Mouse (Mus musculus): Measurements from ENCODE around the gene Mrps11. TPM values are rescaled to one million over a fixed set of nuclear protein-coding genes. Genes with fewer than 3 reads are reported as not detected.

The Mrps11 gene
- 60.6 and 69.4 TPM in 2 replicates for polyA plus RNA-seq (2012; rRNA removed)

- under 1% methylated on average over 44 of the region's 44 CpGs for WGBS
- H3K4me1 ChIP-seq (ENCODE audit: control insufficient read depth, insufficient read depth, low read length), result no peaks in the 10 kb centered on the region
- H3K27me3 ChIP-seq (replicated peaks; ENCODE audit: control insufficient read depth, insufficient read depth, low read length), result no peaks in the 10 kb centered on the region
- TF ChIP-seq POLR2A (IDR thresholded peaks at IDR 0.05; ENCODE audit: low read depth, low read length), result peak; percentile 9
- TF ChIP-seq CTCF (conservative IDR thresholded peaks at IDR 0.05; ENCODE audit: insufficient read depth, insufficient read length, low read depth, low read length), result no peak
- peak within 1 kb of the TSS; percentile 79 for H3K4me3 ChIP-seq (ENCODE audit: insufficient read depth, low read depth, low read length)
- DNase-seq, result peak; percentile 91
- peak within 1 kb of the TSS; percentile 61 for H3K27ac ChIP-seq (ENCODE audit: insufficient read depth, low read depth, low read length)
- H3K36me3 ChIP-seq (ENCODE audit: control insufficient read depth, insufficient read depth, low read length), result no peaks in the 10 kb centered on the region
Measured at GRCm38 (mm10) chr7:78782639-78783581, at the start of gene Mrps11, which contains the start of gene Mrpl46. Gene Mrps11 (plus strand): TSS chr7:78783119. Gene Mrpl46 (minus strand): TSS chr7:78783531.

- Histone ChIP-seq H3K27me3 (replicated peaks; ENCODE audit: control insufficient read depth, insufficient read depth, low read length) (no peaks in the 10 kb centered on the region), H3K36me3 (ENCODE audit: control insufficient read depth, insufficient read depth, low read length) (no peaks in the 10 kb centered on the region), H3K4me1 (ENCODE audit: control insufficient read depth, insufficient read depth, low read length) (no peaks in the 10 kb centered on the region), H3K4me3 (ENCODE audit: insufficient read depth, low read depth, low read length) (no peak overlapping the region), H3K27ac (ENCODE audit: insufficient read depth, low read depth, low read length) (no peak overlapping the region)
- no peak for DNase-seq
- 93% methylated on average over 6 of the region's 6 CpGs for WGBS
- TF ChIP-seq CTCF (conservative IDR thresholded peaks at IDR 0.05; ENCODE audit: insufficient read depth, insufficient read length, low read depth, low read length) (no peak), POLR2A (IDR thresholded peaks at IDR 0.05; ENCODE audit: low read depth, low read length) (no peak)
Measured at GRCm38 (mm10) chr7:78737196-78737595, 45.7 kb upstream of the Mrps11 start.

GRCm38 (mm10) chr7:78737614-78738210 is 45.2 kb upstream of the Mrps11 start, which contains the start of gene Ntrk3:
Gene Ntrk3 (minus strand): TSS chr7:78738012.
- Histone ChIP-seq H3K27ac (ENCODE audit: insufficient read depth, low read depth, low read length) (no peak within 1 kb of the TSS), H3K36me3 (ENCODE audit: control insufficient read depth, insufficient read depth, low read length) (no peaks in the 10 kb centered on the region), H3K27me3 (replicated peaks; ENCODE audit: control insufficient read depth, insufficient read depth, low read length) (no peaks in the 10 kb centered on the region), H3K4me1 (ENCODE audit: control insufficient read depth, insufficient read depth, low read length) (no peaks in the 10 kb centered on the region), H3K4me3 (ENCODE audit: insufficient read depth, low read depth, low read length) (no peak within 1 kb of the TSS)
- TF ChIP-seq CTCF (conservative IDR thresholded peaks at IDR 0.05; ENCODE audit: insufficient read depth, insufficient read length, low read depth, low read length) (no peak), POLR2A (IDR thresholded peaks at IDR 0.05; ENCODE audit: low read depth, low read length) (no peak)
- 87% methylated on average over 5 of the region's 5 CpGs for whole genome bisulfite sequencing
- DNase-seq, result no peak

- no peak for DNase-seq
- H3K27ac ChIP-seq (ENCODE audit: insufficient read depth, low read depth, low read length), result no peak overlapping the region
- WGBS, result 68% methylated on average over 8 of the region's 8 CpGs
Measured at GRCm38 (mm10) chr7:78739351-78740000, 43.4 kb upstream of the Mrps11 start.

GRCm38 (mm10) chr7:78743731-78744385 is 39.1 kb upstream of the Mrps11 start:
- Histone ChIP-seq H3K4me3 (ENCODE audit: insufficient read depth, low read depth, low read length) (no peak overlapping the region), H3K36me3 (ENCODE audit: control insufficient read depth, insufficient read depth, low read length) (no peaks in the 10 kb centered on the region), H3K4me1 (ENCODE audit: control insufficient read depth, insufficient read depth, low read length) (no peaks in the 10 kb centered on the region), H3K27me3 (replicated peaks; ENCODE audit: control insufficient read depth, insufficient read depth, low read length) (no peaks in the 10 kb centered on the region), H3K27ac (ENCODE audit: insufficient read depth, low read depth, low read length) (no peak overlapping the region)
- no peak for DNase-seq
- TF ChIP-seq POLR2A (IDR thresholded peaks at IDR 0.05; ENCODE audit: low read depth, low read length) (no peak), CTCF (conservative IDR thresholded peaks at IDR 0.05; ENCODE audit: insufficient read depth, insufficient read length, low read depth, low read length) (no peak)
- 61% methylated on average over 5 of the region's 5 CpGs for WGBS

More at GRCm38 (mm10) chr7:78739351-78740000, 43.4 kb upstream of the Mrps11 start:
- TF ChIP-seq POLR2A (IDR thresholded peaks at IDR 0.05; ENCODE audit: low read depth, low read length), result no peak
- no peak for TF ChIP-seq CTCF (conservative IDR thresholded peaks at IDR 0.05; ENCODE audit: insufficient read depth, insufficient read length, low read depth, low read length)
- no peak overlapping the region for H3K4me3 ChIP-seq (ENCODE audit: insufficient read depth, low read depth, low read length)
- no peaks in the 10 kb centered on the region for H3K27me3 ChIP-seq (replicated peaks; ENCODE audit: control insufficient read depth, insufficient read depth, low read length)
- H3K36me3 ChIP-seq (ENCODE audit: control insufficient read depth, insufficient read depth, low read length), result no peaks in the 10 kb centered on the region
- H3K4me1 ChIP-seq (ENCODE audit: control insufficient read depth, insufficient read depth, low read length), result no peaks in the 10 kb centered on the region

- Histone ChIP-seq H3K27me3 (replicated peaks; ENCODE audit: control insufficient read depth, insufficient read depth, low read length) (no peaks in the 10 kb centered on the region), H3K4me3 (ENCODE audit: insufficient read depth, low read depth, low read length) (no peak overlapping the region), H3K4me1 (ENCODE audit: control insufficient read depth, insufficient read depth, low read length) (no peaks in the 10 kb centered on the region), H3K36me3 (ENCODE audit: control insufficient read depth, insufficient read depth, low read length) (no peaks in the 10 kb centered on the region), H3K27ac (ENCODE audit: insufficient read depth, low read depth, low read length) (no peak overlapping the region)
- TF ChIP-seq POLR2A (IDR thresholded peaks at IDR 0.05; ENCODE audit: low read depth, low read length), result no peak
- TF ChIP-seq CTCF (conservative IDR thresholded peaks at IDR 0.05; ENCODE audit: insufficient read depth, insufficient read length, low read depth, low read length), result no peak
- DNase-seq, result no peak
- 86% methylated on average over 4 of the region's 4 CpGs for WGBS
Measured at GRCm38 (mm10) chr7:78752961-78753360, 30.0 kb upstream of the Mrps11 start.
